Mouse (Mus musculus): ENCODE measurements around the gene Usp47. TPM values are rescaled to one million over a fixed set of nuclear protein-coding genes. Genes with fewer than 3 reads are reported as not detected.
A peak's percentile ranks its signal among the peaks of the same experiment; 100 is the strongest.

Usp47 gene
- polyA plus RNA-seq, 1 experiment: 73.3 TPM

- DNase-seq (ENCODE audit: low read depth): peak; percentile 66
- TF ChIP-seq CTCF (IDR thresholded peaks at IDR 0.05; ENCODE audit: borderline replicate concordance, extremely low read depth, insufficient read depth, insufficient read length): no peak
Measured at GRCm38 (mm10) chr7:112158316-112158741, 135.0 kb downstream of the Usp47 start.

DNA sequence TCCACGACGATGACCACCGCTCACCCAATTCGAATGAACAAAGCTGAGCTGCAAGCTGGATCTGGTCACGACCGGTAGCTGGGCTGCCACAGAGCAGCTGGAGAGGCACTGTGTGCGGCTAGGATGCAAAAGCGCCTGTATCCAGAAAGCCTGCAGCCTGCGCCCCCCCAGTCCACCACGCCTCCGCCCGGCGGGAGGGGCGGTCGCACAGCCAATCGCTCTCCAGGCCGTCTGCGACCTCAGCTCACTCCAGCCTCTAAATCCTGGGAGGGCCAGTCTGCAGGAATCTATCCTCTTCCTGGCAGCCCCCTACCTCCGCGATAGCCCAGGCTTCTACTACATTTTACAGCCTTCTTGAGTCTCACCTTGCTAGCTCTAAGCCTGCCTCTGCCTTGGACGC is 135.6 kb downstream of the Usp47 start, which contains the start of gene Dkk3:
Gene Dkk3 (minus strand): TSS at position 116 of the 400 bp plus-strand sequence.
- peak; percentile 70 for DNase-seq (ENCODE audit: low read depth)
- TF ChIP-seq POLR2A (IDR thresholded peaks at IDR 0.05; ENCODE audit: borderline replicate concordance, extremely low read depth, insufficient read depth, insufficient read length, poor library complexity, severe bottlenecking) (no peak), CTCF (IDR thresholded peaks at IDR 0.05; ENCODE audit: borderline replicate concordance, extremely low read depth, insufficient read depth, insufficient read length) (no peak)

DNA sequence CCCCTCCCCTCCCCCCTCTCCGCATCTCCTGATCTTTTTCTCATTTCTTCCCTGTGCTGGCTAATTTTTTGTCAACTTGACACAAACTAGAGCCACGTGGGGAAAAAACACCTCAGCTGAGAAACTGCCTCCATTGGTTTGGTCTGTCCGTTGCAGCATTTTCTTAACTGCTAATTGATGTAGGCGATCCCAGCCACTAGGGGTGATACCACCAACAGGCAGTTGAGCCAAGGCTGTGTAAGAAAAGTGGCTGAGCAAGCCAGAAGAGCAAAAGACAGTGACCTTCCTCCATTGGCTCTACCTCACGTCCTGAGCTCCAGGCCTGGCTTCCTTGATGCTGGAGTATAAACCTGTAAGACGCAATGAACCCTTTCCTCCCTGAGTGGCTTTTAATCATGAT is 136.5 kb downstream of the Usp47 start:
- peak; percentile 45; the same call in 1 of the 2 replicates for TF ChIP-seq CTCF (IDR thresholded peaks at IDR 0.05; ENCODE audit: borderline replicate concordance, extremely low read depth, insufficient read depth, insufficient read length)
- no peak for TF ChIP-seq POLR2A (IDR thresholded peaks at IDR 0.05; ENCODE audit: borderline replicate concordance, extremely low read depth, insufficient read depth, insufficient read length, poor library complexity, severe bottlenecking)
- DNase-seq (ENCODE audit: low read depth): peak; percentile 24

Other genes starting within 250 kb of the Usp47 start
- 11.2 and 13.4 TPM in 2 replicates for gene Galnt18, start 243.5 kb upstream of the Usp47 start, polyA plus RNA-seq (2012; rRNA removed)
- 10.7 and 16.5 TPM in 2 replicates for gene Dkk3, start 135.6 kb downstream of the Usp47 start, polyA plus RNA-seq (2012; rRNA removed)
- 4.8 TPM in 2 replicates for gene Mical2, start 202.4 kb downstream of the Usp47 start, polyA plus RNA-seq (2012; rRNA removed)

Measured in brain, embryonic 14.5 days (tissue).